In the genomic region with DNA sequence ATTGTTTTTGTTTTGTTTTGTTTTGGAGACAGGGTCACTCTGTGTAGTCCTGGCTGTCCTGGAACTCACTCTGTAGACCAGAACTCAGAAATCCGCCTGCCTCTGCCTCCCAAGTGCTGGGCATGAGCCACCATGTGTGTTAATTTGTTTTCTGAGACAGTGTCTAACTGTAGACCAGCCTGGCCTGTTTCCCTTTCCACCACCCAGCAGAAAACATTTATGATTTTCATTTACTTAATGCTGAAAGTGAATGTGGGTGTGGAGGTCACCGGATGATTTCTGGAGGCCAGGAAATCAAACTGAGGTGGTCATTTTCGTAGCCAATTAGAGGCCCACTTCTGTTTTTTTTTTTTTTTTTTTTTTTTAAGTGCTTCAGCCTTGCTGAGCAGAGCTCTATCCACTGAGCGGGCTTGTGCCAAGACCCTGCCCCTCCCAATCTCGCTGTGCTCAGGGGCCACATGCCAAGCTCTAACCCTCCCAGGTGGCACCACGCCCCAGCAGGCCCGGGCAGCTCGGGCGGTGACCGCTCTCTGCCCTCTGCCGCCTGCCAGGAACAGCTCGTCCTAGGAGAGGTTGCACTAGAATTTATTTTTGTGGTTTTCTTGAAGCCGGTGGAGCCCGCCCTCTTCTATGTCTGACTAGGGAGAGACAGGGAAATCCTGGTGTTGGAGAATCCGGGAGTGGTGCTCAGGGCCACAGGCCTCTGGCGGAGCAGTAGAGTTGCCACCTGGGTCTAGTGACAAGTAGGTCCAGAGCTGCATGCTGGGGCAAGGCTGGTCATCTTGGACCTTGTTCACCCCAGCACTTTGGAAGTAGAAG, we compare ENCODE assay signal across 8 mouse cellular contexts. TPM values are rescaled to one million over a fixed set of nuclear protein-coding genes. Genes with fewer than 3 reads are reported as not detected.
DNase-seq lines count a peak whose midpoint lies in the region; ATAC-seq lines count a peak whose summit lies in the region.

No protein-coding gene starts in this region.

- peak overlapping the region; percentile 10; the same call in 1 of the 2 replicates for H3K4me2 ChIP-seq in hindbrain, embryonic 13.5 days

- H3K36me3 ChIP-seq in hindbrain, embryonic 13.5 days = peaks cover 42% of the 10 kb centered on the region

- peak; percentile 39 to 77 for DNase-seq in left cerebral cortex, postnatal 14 days (ENCODE audit: low spot score in 2 of 2)
- DNase-seq in left cerebral cortex, adult 11 months (ENCODE audit: low spot score) = no peak
- peak; percentile 43 for DNase-seq in c-Kit-positive CD71-negative TER-119-negative erythroid progenitor cells, embryonic 14.5 days (ENCODE audit: low read depth)
- peak; percentile 96 for DNase-seq in gastrocnemius, adult 18-20 months (ENCODE audit: low spot score)
- peak; percentile 58 for DNase-seq in liver
- peak; percentile 94 for DNase-seq in urinary bladder, postnatal 14 days (ENCODE audit: low spot score)

- whole genome bisulfite sequencing in hindbrain, embryonic 13.5 days = 54% methylated on average over 16 of the region's 16 CpGs

- H3K4me3 ChIP-seq in hindbrain, embryonic 13.5 days = no peak overlapping the region

- peaks cover 34% of the 10 kb centered on the region for H3K4me1 ChIP-seq in hindbrain, embryonic 13.5 days (replicated peaks)

- no peak overlapping the region for H3K9ac ChIP-seq in hindbrain, embryonic 13.5 days

- H3K27me3 ChIP-seq in hindbrain, embryonic 13.5 days = no peaks in the 10 kb centered on the region

- no peak for ATAC-seq in hindbrain, embryonic 13.5 days (ENCODE audit: low FRiP score)
- ATAC-seq in monocyte, adult 5-6 weeks (replicated peaks; ENCODE audit: insufficient number of reproducible peaks, low FRiP score, low TSS enrichment, poor library complexity, severe bottlenecking) = 0 out of 2 replicates have a peak, but pooled peaks have one; percentile 1

- peak overlapping the region; percentile 55; the same call in 1 of the 2 replicates for H3K27ac ChIP-seq in hindbrain, embryonic 13.5 days

- H3K9me3 ChIP-seq in hindbrain, embryonic 13.5 days = no peaks in the 10 kb centered on the region

- intact Hi-C loops in left cerebral cortex, postnatal 14 days (cut with DNase I) = no loop called here

RNA-seq across cellular contexts. Expression of gene Btbd2, which starts 7.5 kb away (rescaled TPM):
- total RNA-seq in left cerebral cortex, postnatal 14 days (2021) = 10 to 100 TPM; 88.3 to 93.5 TPM
- 10 to 100 TPM; 38.5 to 40.0 TPM for total RNA-seq in gastrocnemius, adult 18-20 months (2021)
- polyA plus RNA-seq in hindbrain, embryonic 13.5 days (2015; fragmentation: Nextera tagmentation; extraction: Ambion mirVana) = 75.7 and 77.8 TPM in 2 replicates
- total RNA-seq in monocyte, adult 5-6 weeks (2017) = 14.6 to 23.9 TPM (median 23.1 TPM) in 3 replicates

RNA-seq across cellular contexts. Expression of gene Mknk2, which starts 13.5 kb away (rescaled TPM):
- 10 to 100 TPM; 38.4 to 46.7 TPM for total RNA-seq in left cerebral cortex, postnatal 14 days (2021)
- total RNA-seq in gastrocnemius, adult 18-20 months (2021) = 100 to 1,000 TPM; 244 to 292 TPM
- 55.4 and 56.2 TPM in 2 replicates for polyA plus RNA-seq in hindbrain, embryonic 13.5 days (2015; fragmentation: Nextera tagmentation; extraction: Ambion mirVana)
- total RNA-seq in monocyte, adult 5-6 weeks (2017) = 56.7 to 115 TPM (median 94.0 TPM) in 3 replicates

RNA-seq across cellular contexts. Expression of gene Mob3a, which starts 37.4 kb away (rescaled TPM):
- 10 to 100 TPM; 15.0 to 20.2 TPM for total RNA-seq in left cerebral cortex, postnatal 14 days (2021)
- total RNA-seq in gastrocnemius, adult 18-20 months (2021) = 1 to 10 TPM; 2.3 to 4.1 TPM
- 51.8 and 56.8 TPM in 2 replicates for polyA plus RNA-seq in hindbrain, embryonic 13.5 days (2015; fragmentation: Nextera tagmentation; extraction: Ambion mirVana)
- 57.4 to 129 TPM (median 87.2 TPM) in 3 replicates for total RNA-seq in monocyte, adult 5-6 weeks (2017)

RNA-seq across cellular contexts. Expression of gene Izumo4, which starts 37.6 kb away (rescaled TPM):
- total RNA-seq in left cerebral cortex, postnatal 14 days (2021) = 10 to 100 TPM; 52.8 to 55.3 TPM
- total RNA-seq in gastrocnemius, adult 18-20 months (2021) = 1 to 10 TPM in 1 of 2 experiments, under 1 TPM in 1; 0.91 to 1.9 TPM
- polyA plus RNA-seq in hindbrain, embryonic 13.5 days (2015; fragmentation: Nextera tagmentation; extraction: Ambion mirVana) = 36.4 and 42.8 TPM in 2 replicates
- 10.6 to 17.9 TPM (median 17.1 TPM) in 3 replicates for total RNA-seq in monocyte, adult 5-6 weeks (2017)

RNA-seq across cellular contexts. Expression of gene Csnk1g2, which starts 41.8 kb away (rescaled TPM):
- 100 to 1,000 TPM; 188 to 196 TPM for total RNA-seq in left cerebral cortex, postnatal 14 days (2021)
- 100 to 1,000 TPM in 1 of 2 experiments, 10 to 100 TPM in 1; 97.2 to 128 TPM for total RNA-seq in gastrocnemius, adult 18-20 months (2021)
- polyA plus RNA-seq in hindbrain, embryonic 13.5 days (2015; fragmentation: Nextera tagmentation; extraction: Ambion mirVana) = 98.5 and 102 TPM in 2 replicates
- total RNA-seq in monocyte, adult 5-6 weeks (2017) = 174 to 193 TPM (median 192 TPM) in 3 replicates
